Mouse (Mus musculus) bone marrow, adult 2 months (tissue): ENCODE measurements around the gene Dhx9.

ENCODE experiments used
- CTCF ChIP-seq: fragments of 200-500 bp; IDR thresholded peaks from 2 replicates; pipeline ENCODE4 v1.5.1; 2011; ENCODE audit warnings: low read length, control low read depth; ENCODE audit not compliant: control insufficient read depth, insufficient read depth
- POLR2A ChIP-seq: fragments of 200-500 bp; IDR thresholded peaks from 2 replicates; pipeline ENCODE4 v1.6.1; 2011; ENCODE audit warnings: low read depth, mild to moderate bottlenecking, control low read depth, low read length, borderline replicate concordance; ENCODE audit not compliant: control insufficient read depth

GRCm38 (mm10) chr1:153414962-153415361, 72.5 kb downstream of the Dhx9 start:
- TF ChIP-seq CTCF = no peak
- TF ChIP-seq POLR2A = no peak
